Mouse (Mus musculus) left cerebral cortex, postnatal 10 days (tissue): ENCODE measurements around the gene Mef2c. TPM values are rescaled to one million over a fixed set of nuclear protein-coding genes. Genes with fewer than 3 reads are reported as not detected.
A peak's percentile ranks its signal among the peaks of the same experiment; 100 is the strongest.

ENCODE experiments used
- DNase-seq, 2 experiments: peaks; one replicate each; pipeline ENCODE4 v3.0.0; 2021 to 2022; ENCODE audit warnings: low spot score in 2 of 2, mixed read lengths in 1 of 2; ENCODE audit errors: extremely low spot score in 1 of 2
- intact Hi-C: fragments of 180-260 bp; cut with DNase I; formaldehyde crosslinking; loops from one replicate; pipeline ENCODE4 v1.15.1; 2025
- total RNA-seq, 2 experiments: library from RNA; stranded (reverse); gene quantifications; 2 replicates each; pipeline ENCODE4 v1.2.3; 2021

The Mef2c gene
- total RNA-seq, 2 experiments from 2014 or later, result 1,053 to 1,235 TPM

DNA sequence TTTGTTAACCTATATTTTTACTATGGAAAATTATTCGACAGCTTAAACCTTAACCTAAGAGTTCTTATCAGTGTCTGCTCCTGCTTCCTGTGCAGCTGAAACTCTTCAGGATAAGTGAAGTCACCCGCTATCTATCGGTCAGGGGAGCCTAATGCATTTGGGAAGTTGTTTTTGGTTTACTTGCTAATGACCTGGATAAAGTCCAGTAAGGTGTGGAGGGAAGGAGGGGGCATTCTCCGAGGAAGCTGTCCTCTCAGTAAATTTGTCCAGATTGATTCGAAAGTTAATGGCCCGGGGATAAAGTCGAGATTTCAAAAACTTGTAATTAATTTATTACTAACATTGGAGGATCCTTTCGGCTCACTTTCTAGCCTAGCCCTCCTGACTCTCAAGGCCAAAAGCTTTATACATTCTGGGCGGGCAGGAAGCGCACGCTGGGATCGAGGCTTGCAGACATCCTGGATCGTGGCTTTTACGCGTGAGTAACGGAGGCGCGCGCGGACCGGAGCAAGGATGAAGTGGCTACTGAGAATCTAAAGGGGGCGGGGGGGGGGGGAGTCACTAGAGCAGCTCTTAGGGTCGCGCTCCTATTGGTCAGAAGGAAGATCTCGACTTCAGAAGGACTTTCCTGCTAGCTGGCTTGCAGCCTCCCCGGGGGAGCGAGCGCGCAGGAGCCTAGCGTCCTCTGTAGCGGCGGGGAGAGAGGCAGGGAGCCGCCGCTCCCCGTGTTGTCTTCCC lies 19.6 kb downstream of the Mef2c start:
- peak in 1 of 2 experiments; percentile 89 for DNase-seq
- intact Hi-C loops, result loop anchor here (5.0 to 10.0 kb wide), 5 partner anchors 399 to 1581 kb away; no protein-coding TSS in a partner anchor

GRCm38 (mm10) chr13:83524159-83524901 lies 20.5 kb downstream of the Mef2c start:
- DNase-seq, result peak; percentile 70 to 89
- intact Hi-C loops, result loop anchor here (2.0 to 10.0 kb wide), 6 partner anchors 400 to 1740 kb away; no protein-coding TSS in a partner anchor

- DNase-seq, result no peak
- intact Hi-C loops, result loop anchor here (2.0 to 10.0 kb wide), 9 partner anchors 132 to 1740 kb away; no protein-coding TSS in a partner anchor
Measured at GRCm38 (mm10) chr13:83524902-83525715, 21.3 kb downstream of the Mef2c start.

DNA sequence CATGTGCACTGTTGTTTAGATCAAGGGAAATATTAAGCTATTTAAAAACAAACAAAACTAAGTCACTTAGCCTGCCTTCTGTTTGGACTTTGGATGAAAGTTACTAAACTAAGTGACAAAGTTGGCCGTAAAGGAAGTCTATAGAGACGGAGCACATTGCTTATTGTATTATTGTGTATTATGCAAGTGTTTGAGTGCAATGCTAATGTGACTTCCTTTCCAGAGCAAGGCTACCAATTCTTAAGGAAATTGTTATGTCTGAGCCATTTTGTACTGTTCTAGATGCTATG lies 21.8 kb downstream of the Mef2c start:
- intact Hi-C loops, result loop anchor here (2.0 to 10.0 kb wide), 7 partner anchors 132 to 1741 kb away; no protein-coding TSS in a partner anchor
- no peak for DNase-seq

GRCm38 (mm10) chr13:83526066-83526465 lies 22.2 kb downstream of the Mef2c start:
- intact Hi-C loops, result loop anchor here (5.0 to 10.0 kb wide), 6 partner anchors 131 to 621 kb away; no protein-coding TSS in a partner anchor
- no peak for DNase-seq

DNA sequence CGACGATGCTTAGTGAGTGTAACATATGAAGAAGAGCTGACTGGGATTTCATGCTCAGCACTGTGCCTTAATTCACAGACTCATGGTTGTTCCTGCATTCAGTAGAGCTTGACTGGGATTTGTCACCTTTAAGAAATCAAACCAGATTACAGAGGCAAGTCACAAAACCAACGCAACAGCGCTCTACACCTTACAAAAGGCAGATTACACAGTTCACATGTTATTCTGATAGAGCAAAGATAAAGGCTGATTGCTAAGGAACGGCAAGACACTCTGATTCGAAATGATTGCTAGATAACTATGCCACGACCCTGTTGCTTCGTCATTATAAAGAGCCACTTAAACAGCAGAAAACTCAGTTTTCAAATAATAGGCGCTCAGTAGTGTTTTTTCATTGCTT lies 24.1 kb downstream of the Mef2c start:
- intact Hi-C loops, result loop anchor here (5.0 to 10.0 kb wide), 6 partner anchors 129 to 623 kb away; no protein-coding TSS in a partner anchor
- DNase-seq, result no peak

DNA sequence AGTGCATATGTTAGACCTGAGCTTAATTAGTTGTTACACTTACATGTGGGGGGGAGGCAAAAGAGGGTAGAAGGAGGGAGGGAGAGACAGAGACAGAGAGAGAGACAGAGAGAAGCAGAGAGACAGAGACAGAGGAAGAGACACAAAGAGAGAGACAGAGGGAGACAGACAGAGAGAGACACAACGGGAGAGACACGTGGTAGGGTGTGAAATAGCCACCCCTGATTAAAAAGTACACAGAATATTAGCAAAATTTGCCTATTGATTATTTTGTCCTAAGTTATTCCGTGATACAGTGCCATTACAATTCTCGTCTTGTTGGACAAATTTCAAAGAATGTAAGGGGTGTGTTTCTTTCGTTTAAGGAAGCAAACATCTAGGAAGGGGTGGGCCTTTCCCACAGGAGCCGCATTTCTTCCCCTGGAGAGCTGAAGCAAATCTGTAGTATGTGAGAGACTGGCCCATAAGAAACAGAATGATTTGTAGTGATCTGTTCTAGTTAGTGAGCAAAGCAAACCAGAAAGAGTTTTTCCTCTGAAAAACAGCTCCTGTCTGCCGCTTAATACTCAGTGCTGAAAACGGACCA lies 26.0 kb downstream of the Mef2c start:
- intact Hi-C loops, result loop anchor here (5.0 to 10.0 kb wide), 6 partner anchors 127 to 625 kb away; no protein-coding TSS in a partner anchor
- DNase-seq, result no peak

GRCm38 (mm10) chr13:83530889-83531288 lies 27.1 kb downstream of the Mef2c start:
- DNase-seq, result no peak
- intact Hi-C loops, result no loop called here

DNA sequence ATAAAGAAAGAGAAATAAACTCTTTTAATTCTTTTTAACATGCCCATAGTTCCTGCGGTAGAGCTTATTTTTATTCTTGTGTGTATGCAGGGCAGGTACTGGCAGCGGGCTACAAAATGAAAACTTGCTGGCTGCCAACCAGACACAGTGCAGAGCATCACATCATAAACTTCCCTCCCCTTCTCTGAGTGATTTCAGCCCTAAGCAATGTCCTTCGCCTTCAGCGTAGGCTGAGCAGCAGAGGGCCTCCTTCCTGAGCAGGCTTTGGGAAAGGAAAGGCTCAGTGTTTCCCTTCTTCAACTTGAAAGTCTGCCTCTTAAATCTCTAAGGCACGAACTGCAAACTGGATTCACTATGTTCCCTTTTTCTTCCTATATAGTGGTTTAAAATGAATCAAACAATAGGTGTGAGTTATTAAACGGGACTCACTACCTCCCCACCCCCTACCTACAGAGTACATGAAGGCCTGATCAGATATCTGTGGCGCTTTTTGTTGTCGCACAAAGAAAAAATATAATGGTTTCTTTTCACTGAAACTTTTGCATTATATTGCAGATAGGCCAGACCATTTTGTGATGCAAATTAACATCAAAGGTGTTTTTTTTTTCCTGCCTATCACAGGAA lies 28.2 kb downstream of the Mef2c start:
- intact Hi-C loops, result no loop called here
- DNase-seq, result peak in 1 of 2 experiments; percentile 47

DNA sequence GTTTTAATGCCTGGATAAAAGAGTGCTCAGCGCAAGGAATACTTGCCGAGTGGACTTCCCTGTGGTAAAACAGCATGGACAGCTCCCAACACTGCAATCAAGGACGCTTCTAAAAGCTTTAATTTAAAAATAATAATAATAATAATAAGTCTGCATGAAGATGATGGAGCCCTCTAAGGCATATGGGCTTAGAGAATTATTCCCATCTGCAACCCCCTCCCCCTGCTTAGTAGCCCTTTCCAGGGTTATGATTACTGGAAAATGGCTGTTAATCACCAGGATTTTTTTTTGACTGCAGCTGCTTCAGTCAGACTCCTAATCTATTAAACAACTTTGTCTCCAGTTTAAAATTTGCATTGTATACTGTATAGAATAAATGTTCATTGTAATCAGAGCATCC lies 32.5 kb downstream of the Mef2c start:
- intact Hi-C loops, result no loop called here
- no peak for DNase-seq

DNA sequence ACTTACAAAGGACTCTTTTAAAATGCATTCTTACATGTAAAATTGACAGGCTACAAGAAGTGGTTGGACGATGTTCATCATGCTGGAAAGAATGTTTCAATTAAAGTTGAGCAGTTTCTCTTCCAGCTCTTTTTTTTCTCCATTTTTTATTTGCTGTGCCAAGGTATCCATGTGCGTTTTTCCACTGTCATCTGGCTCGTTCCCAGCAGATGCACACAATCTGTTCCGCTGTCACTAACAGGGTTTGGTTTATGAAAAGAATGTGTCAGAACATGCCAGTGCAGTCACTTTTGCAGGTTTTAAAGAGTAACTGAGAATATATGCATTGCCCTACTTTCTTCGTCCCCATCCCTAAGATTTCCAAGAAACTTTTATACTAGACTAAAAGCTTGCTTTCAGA lies 33.3 kb downstream of the Mef2c start:
- DNase-seq, result no peak
- intact Hi-C loops, result no loop called here

GRCm38 (mm10) chr13:83539921-83540320 lies 36.1 kb downstream of the Mef2c start:
- no peak for DNase-seq
- intact Hi-C loops, result no loop called here

DNA sequence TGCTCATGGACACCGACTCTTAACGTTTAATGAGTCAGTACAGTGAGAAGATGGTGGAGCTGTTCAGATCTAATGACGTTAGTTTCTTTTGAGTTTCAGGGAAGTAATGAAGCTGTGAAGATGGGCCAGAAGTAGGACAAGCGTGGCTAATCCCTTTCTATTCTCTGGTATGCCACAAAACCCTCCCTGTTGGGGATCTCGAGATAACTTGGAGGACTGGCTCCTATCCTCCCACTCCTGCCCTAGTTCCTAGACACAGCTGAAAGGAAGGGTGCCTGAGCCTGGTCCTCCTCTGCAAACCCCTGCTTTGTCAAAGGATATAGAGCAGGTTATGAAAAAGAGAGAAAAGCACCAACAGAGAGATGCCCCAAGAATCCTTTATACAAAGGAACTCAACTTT lies 38.8 kb downstream of the Mef2c start:
- intact Hi-C loops, result no loop called here
- DNase-seq, result no peak

- no peak for DNase-seq
- intact Hi-C loops, result no loop called here
Measured at GRCm38 (mm10) chr13:83544707-83545106, 40.9 kb downstream of the Mef2c start.

DNA sequence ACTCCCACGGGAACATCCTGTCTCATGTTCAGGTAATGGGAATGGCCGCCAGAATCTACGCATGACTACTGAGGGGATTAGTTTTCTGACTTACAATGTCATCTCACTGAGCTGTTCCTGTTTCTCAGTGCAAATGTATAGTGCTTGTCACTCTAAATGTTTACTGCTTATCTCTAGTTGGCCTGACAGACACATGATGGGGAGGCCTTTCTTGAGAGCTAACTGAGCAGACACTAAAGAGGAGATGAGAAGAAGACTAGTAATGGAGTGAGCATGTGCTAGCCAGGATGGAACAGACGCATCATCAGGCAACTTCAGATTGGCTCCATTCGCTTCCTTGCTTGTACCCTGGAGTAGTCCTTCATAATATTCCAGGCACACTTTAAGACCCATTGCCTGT lies 43.0 kb downstream of the Mef2c start:
- no peak for DNase-seq
- intact Hi-C loops, result no loop called here

GRCm38 (mm10) chr13:83551259-83551658 lies 47.4 kb downstream of the Mef2c start:
- intact Hi-C loops, result no loop called here
- DNase-seq, result no peak

DNA sequence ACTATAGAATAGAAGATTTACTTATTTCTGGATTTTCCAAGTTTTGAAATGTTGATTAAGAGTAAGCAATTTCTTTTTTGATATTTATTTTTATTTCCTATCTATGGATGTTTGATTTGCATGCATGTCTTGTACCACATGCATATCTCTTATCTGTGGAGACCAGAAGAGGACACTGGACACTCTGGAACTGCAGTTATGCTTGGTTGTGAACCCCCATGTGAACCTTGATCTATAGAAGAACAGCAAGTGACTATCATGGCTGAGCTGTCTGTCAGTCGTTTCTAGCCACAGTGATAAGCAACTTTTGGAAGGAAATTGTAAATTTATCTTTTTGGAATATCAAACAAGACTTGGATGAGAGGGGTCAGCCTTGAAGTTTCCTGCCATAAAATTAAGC lies 48.2 kb downstream of the Mef2c start:
- no peak for DNase-seq
- intact Hi-C loops, result no loop called here

DNA sequence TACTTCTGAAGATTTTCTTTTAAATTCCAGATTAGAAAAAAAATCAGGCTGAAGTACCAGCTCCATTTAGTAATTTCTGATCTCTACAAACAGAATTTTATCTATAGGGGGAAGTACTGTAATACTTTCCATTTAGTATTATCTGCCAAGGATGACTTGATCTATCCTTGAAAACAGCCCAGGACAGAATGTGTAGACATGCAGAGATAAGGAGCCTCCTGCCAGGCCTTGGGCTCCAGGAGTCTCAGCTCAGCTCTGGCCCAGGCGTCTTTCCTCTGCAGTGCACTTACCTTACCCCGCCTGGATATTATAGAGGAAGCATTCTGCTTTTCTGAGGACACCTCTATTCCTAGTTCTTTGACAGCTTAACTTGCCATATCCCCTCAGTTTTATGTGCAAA lies 59.4 kb downstream of the Mef2c start:
- intact Hi-C loops, result no loop called here
- no peak for DNase-seq
